Mouse (Mus musculus) MEL (cell line): Measurements from ENCODE around the gene Atp10b.

ENCODE experiments used
- CHD2 ChIP-seq: IDR thresholded peaks from 2 replicates; pipeline ENCODE4 v1.6.1; 2011; ENCODE audit warnings: low read length, improper control_type of control experiment
- CTCF ChIP-seq, 3 experiments: IDR thresholded peaks in 2 of 3; conservative IDR thresholded peaks in 1 of 3; 2 replicates each; pipeline ENCODE4 v1.5.1; 2011 to 2012; ENCODE audit warnings: low read length in 3 of 3, low read depth in 2 of 3, mild to moderate bottlenecking in 2 of 3, improper control_type of control experiment in 1 of 3, inconsistent platforms in 1 of 3, mixed read lengths in 1 of 3, moderate library complexity in 1 of 3; ENCODE audit not compliant: control insufficient read depth in 1 of 3, insufficient read depth in 1 of 3, poor library complexity in 1 of 3, severe bottlenecking in 1 of 3
- EP300 ChIP-seq, 2 experiments: IDR thresholded peaks; 2 replicates each; pipeline ENCODE4 v1.6.1; 2011; ENCODE audit warnings: improper control_type of control experiment in 2 of 2, low read length in 2 of 2, low read depth in 1 of 2, mild to moderate bottlenecking in 1 of 2
- GABPA ChIP-seq: IDR thresholded peaks from 2 replicates; pipeline ENCODE4 v1.6.1; 2012; ENCODE audit warnings: low read depth, mild to moderate bottlenecking, inconsistent platforms, low read length, improper control_type of control experiment, moderate library complexity
- HCFC1 ChIP-seq: IDR thresholded peaks from 2 replicates; pipeline ENCODE4 v1.6.1; 2012; ENCODE audit warnings: low read depth, mild to moderate bottlenecking, inconsistent platforms, low read length, improper control_type of control experiment, moderate library complexity
- KAT2A ChIP-seq: conservative IDR thresholded peaks from 2 replicates; pipeline ENCODE4 v1.6.1; 2012; ENCODE audit warnings: low read depth, low read length, improper control_type of control experiment, inconsistent platforms
- MAFK ChIP-seq: IDR thresholded peaks from 2 replicates; pipeline ENCODE4 v1.6.1; 2011; ENCODE audit warnings: low read depth, mild to moderate bottlenecking, low read length, improper control_type of control experiment, borderline replicate concordance
- MEF2A ChIP-seq: IDR thresholded peaks from 2 replicates; pipeline ENCODE4 v1.6.1; 2014; ENCODE audit warnings: low read depth, mild to moderate bottlenecking, inconsistent platforms, low read length, improper control_type of control experiment; ENCODE audit not compliant: poor library complexity, insufficient replicate concordance, severe bottlenecking; ENCODE audit errors: extremely low read depth
- NELFE ChIP-seq: IDR thresholded peaks from 2 replicates; pipeline ENCODE4 v1.6.1; 2011; ENCODE audit warnings: low read depth, low read length, improper control_type of control experiment
- POLR2AphosphoS2 ChIP-seq: IDR thresholded peaks from 2 replicates; pipeline ENCODE4 v1.6.1; 2011; ENCODE audit warnings: low read length, improper control_type of control experiment
- RAD21 ChIP-seq: IDR thresholded peaks from 2 replicates; pipeline ENCODE4 v1.6.1; 2011; ENCODE audit warnings: mild to moderate bottlenecking, low read depth, low read length, improper control_type of control experiment
- TAL1 ChIP-seq: IDR thresholded peaks from 2 replicates; pipeline ENCODE4 v1.6.1; 2012; ENCODE audit warnings: mild to moderate bottlenecking, inconsistent platforms, low read length, moderate library complexity, mixed read lengths
- UBTF ChIP-seq: IDR thresholded peaks from 2 replicates; pipeline ENCODE4 v1.6.1; 2012; ENCODE audit warnings: low read depth, mild to moderate bottlenecking, inconsistent platforms, low read length, improper control_type of control experiment, moderate library complexity, borderline replicate concordance; ENCODE audit not compliant: insufficient read depth

DNA sequence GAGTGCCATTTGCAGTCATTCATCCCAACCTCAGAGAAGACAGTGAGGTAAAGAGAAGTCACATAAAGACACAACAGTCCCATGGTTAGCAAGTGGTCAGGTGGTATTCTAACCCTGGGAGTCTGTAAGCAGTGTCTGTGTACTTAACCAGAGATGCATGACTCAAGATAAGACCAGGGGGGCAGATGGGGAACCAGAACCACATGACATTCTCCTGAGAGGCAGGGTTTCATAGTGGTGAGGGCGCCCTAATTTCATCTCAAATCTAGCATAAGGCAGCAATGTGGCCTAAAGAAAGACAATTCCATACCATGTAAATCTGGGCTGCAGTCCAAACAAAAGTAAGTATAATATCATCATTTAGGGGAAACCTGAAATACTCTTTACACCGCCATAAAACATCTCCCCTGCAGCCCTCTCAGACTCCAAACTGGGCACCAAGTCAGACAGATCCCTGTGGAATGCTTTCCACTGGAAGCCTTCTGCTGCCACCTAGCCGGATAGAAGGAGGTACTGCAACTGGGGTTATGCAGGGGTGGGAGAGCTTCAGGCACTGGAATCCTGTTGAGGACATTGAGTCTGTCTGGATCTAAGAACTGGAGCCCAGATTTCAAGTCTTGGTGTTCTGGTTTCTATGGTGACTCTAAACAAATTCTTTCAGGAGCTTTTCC, 114.0 kb downstream of the Atp10b start:
- TF ChIP-seq GABPA (no peak), EP300 (IDR thresholded peaks at IDR 0.05; ENCODE audit: low read depth in 1 of 2, low read length in 2 of 2) (no peak), NELFE (no peak), CTCF (IDR thresholded peaks at IDR 0.05 in 2 of 3, conservative IDR thresholded peaks at IDR 0.05 in 1 of 3; ENCODE audit: control insufficient read depth in 1 of 3, insufficient read depth in 1 of 3, low read depth in 2 of 3, low read length in 3 of 3, poor library complexity in 1 of 3, severe bottlenecking in 1 of 3) (peak; percentile 44 to 51 (median 48); a peak in 5 of 6 replicates), TAL1 (no peak), MAFK (no peak), HCFC1 (no peak), POLR2AphosphoS2 (no peak), RAD21 (peak; percentile 41), UBTF (no peak), CHD2 (no peak), KAT2A (no peak), MEF2A (no peak)
